Mouse (Mus musculus) bone marrow macrophage, adult 2 months (primary cell): Measurements from ENCODE around the gene Pop4. TPM values are rescaled to one million over a fixed set of nuclear protein-coding genes. Genes with fewer than 3 reads are reported as not detected.

Experiments
- H3K27ac ChIP-seq: 2 replicates; pipeline ENCODE4 v1.5.1; 2012; ENCODE audit warnings: low read depth, low read length; ENCODE audit not compliant: insufficient read depth
- H3K4me1 ChIP-seq: 2 replicates; pipeline ENCODE4 v1.6.1; 2012; ENCODE audit warnings: low read length; ENCODE audit not compliant: control insufficient read depth, insufficient read depth
- H3K4me3 ChIP-seq: 2 replicates; pipeline ENCODE4 v1.5.1; 2012; ENCODE audit warnings: mild to moderate bottlenecking, low read length, moderate library complexity; ENCODE audit not compliant: insufficient read depth
- CTCF ChIP-seq: IDR thresholded peaks from 2 replicates; pipeline ENCODE4 v1.5.1; 2012; ENCODE audit warnings: low read depth, mild to moderate bottlenecking, low read length, moderate library complexity
- POLR2A ChIP-seq: IDR thresholded peaks from 2 replicates; pipeline ENCODE4 v1.6.1; 2012; ENCODE audit warnings: mild to moderate bottlenecking, low read depth, low read length, borderline replicate concordance
- polyA plus RNA-seq: library from polyadenylated mRNA; stranded (reverse); fragments of >200 nt; gene quantifications from 2 replicates; pipeline ENCODE4 v1.2.4, GENCODE M21; 2012; ENCODE audit not compliant: missing spikeins, insufficient read depth, insufficient read length

Pop4 gene
- polyA plus RNA-seq, 1 experiment: 22.9 TPM

- Histone ChIP-seq H3K4me1 (no peaks in the 10 kb centered on the region), H3K4me3 (no peak overlapping the region), H3K27ac (no peak overlapping the region)
- TF ChIP-seq POLR2A (no peak), CTCF (no peak)
Measured at GRCm38 (mm10) chr7:38220866-38221265, 50.4 kb downstream of the Pop4 start.

- no peak overlapping the region for H3K4me3 ChIP-seq
- peaks cover 5% of the 10 kb centered on the region for H3K4me1 ChIP-seq
- TF ChIP-seq CTCF (no peak), POLR2A (no peak)
- no peak overlapping the region for H3K27ac ChIP-seq
Measured at GRCm38 (mm10) chr7:38219526-38219925, 51.7 kb downstream of the Pop4 start.

GRCm38 (mm10) chr7:38218631-38219367, 52.4 kb downstream of the Pop4 start:
- no peak overlapping the region for H3K4me3 ChIP-seq
- no peak overlapping the region for H3K27ac ChIP-seq
- H3K4me1 ChIP-seq: peaks cover 12% of the 10 kb centered on the region
- TF ChIP-seq POLR2A (no peak), CTCF (no peak)

GRCm38 (mm10) chr7:38217417-38218171, 53.6 kb downstream of the Pop4 start:
- H3K27ac ChIP-seq: no peak overlapping the region
- no peak overlapping the region for H3K4me3 ChIP-seq
- TF ChIP-seq CTCF (no peak), POLR2A (no peak)
- peaks cover 15% of the 10 kb centered on the region for H3K4me1 ChIP-seq

GRCm38 (mm10) chr7:38215697-38216096, 55.5 kb downstream of the Pop4 start:
- TF ChIP-seq POLR2A: no peak
- TF ChIP-seq CTCF: no peak
- H3K27ac ChIP-seq: no peak overlapping the region
- no peak overlapping the region for H3K4me3 ChIP-seq
- H3K4me1 ChIP-seq: peaks cover 15% of the 10 kb centered on the region

GRCm38 (mm10) chr7:38215281-38215680, 55.9 kb downstream of the Pop4 start:
- peaks cover 15% of the 10 kb centered on the region for H3K4me1 ChIP-seq
- H3K4me3 ChIP-seq: no peak overlapping the region
- peak overlapping the region; percentile 45; the same call in 1 of the 2 replicates for H3K27ac ChIP-seq
- TF ChIP-seq CTCF (no peak), POLR2A (no peak)

- H3K27ac ChIP-seq: peak overlapping the region; percentile 45
- peaks cover 18% of the 10 kb centered on the region for H3K4me1 ChIP-seq
- H3K4me3 ChIP-seq: no peak overlapping the region
- TF ChIP-seq CTCF (no peak), POLR2A (no peak)
Measured at GRCm38 (mm10) chr7:38214473-38215214, 56.6 kb downstream of the Pop4 start.

GRCm38 (mm10) chr7:38212651-38213062, 58.6 kb downstream of the Pop4 start:
- Histone ChIP-seq H3K27ac (no peak overlapping the region), H3K4me1 (peaks cover 24% of the 10 kb centered on the region), H3K4me3 (no peak overlapping the region)
- TF ChIP-seq CTCF (no peak), POLR2A (no peak)

Other genes starting within 250 kb of the Pop4 start
- gene Uri1, start 247.9 kb downstream of the Pop4 start, polyA plus RNA-seq: 21.0 and 21.1 TPM in 2 replicates
- 7.0 and 10.2 TPM in 2 replicates for gene Ccne1, start 163.9 kb downstream of the Pop4 start, polyA plus RNA-seq
- gene 1600014C10Rik, start 88.2 kb downstream of the Pop4 start, polyA plus RNA-seq: 20.3 and 21.4 TPM in 2 replicates
- gene Plekhf1, start 43.4 kb downstream of the Pop4 start, polyA plus RNA-seq: 0.91 and 0.99 TPM in 2 replicates